Mouse (Mus musculus) E14TG2a.4 (cell line): ENCODE results near the gene Id1.

ENCODE experiments used
- CTCF ChIP-seq: conservative IDR thresholded peaks from 2 replicates; pipeline ENCODE4 v1.5.1; 2014; ENCODE audit warnings: low read length
- NANOG ChIP-seq: IDR thresholded peaks from 2 replicates; pipeline ENCODE4 v1.6.1; 2014; ENCODE audit warnings: borderline replicate concordance, low read length, mixed read lengths
- POU5F1 ChIP-seq: IDR thresholded peaks from 2 replicates; pipeline ENCODE4 v1.6.1; 2014; ENCODE audit warnings: low read length, borderline replicate concordance

GRCm38 (mm10) chr2:152718076-152718475 is 18.0 kb upstream of the Id1 start:
- TF ChIP-seq CTCF: no peak
- TF ChIP-seq NANOG: no peak
- TF ChIP-seq POU5F1: no peak
